ENCODE assay signal across 9 mouse cellular contexts in genomic region chr5:118339676-118340661, GRCm38 (mm10).
DNase-seq lines count a peak whose midpoint lies in the region; ATAC-seq and TF ChIP-seq lines count a peak whose summit lies in the region.
"Had no signal": no experiment of that assay in that cellular context is flagged by ENCODE, and none has a peak within 500 bp of the region (broad histone marks: within the 10 kb centered on the region; RNA-seq: fewer than 3 reads in every experiment).

No protein-coding gene starts in this region.

- H3K9me3 ChIP-seq in ES-E14 (ENCODE audit: control insufficient read depth, insufficient read depth, low read depth, low read length) = no peaks in the 10 kb centered on the region

- no peaks in the 10 kb centered on the region for H3K27me3 ChIP-seq in small intestine, adult 2 months (ENCODE audit: control insufficient read depth, insufficient read depth, low read length)
- H3K27me3 ChIP-seq: CH12.LX had no signal

- no peak for DNase-seq in frontal cortex, postnatal 25 days (ENCODE audit: low spot score in 2 of 2)
- DNase-seq in ES-E14 (ENCODE audit: low read depth, low spot score) = no peak
- peak; percentile 37 for DNase-seq in heart, adult 8-10 months (ENCODE audit: low spot score)
- DNase-seq in kidney, postnatal 25 days = peak; percentile 81 to 94
- DNase-seq in spleen, adult 12 weeks (ENCODE audit: low spot score) = no peak
- no peak for DNase-seq in urinary bladder, postnatal 25 days (ENCODE audit: low spot score)

- in situ Hi-C loops in ES-E14 (cut with MboI; ENCODE audit: low sequenced_read_pairs in 2 of 2, unreplicated experiment in 2 of 2) = no loop called here

- H3K27ac ChIP-seq in ES-E14 (ENCODE audit: insufficient read depth, low read depth, low read length, poor library complexity, severe bottlenecking) = no peak overlapping the region
- H3K27ac ChIP-seq in small intestine, adult 2 months (ENCODE audit: insufficient read depth, low read depth, low read length) = peak overlapping the region; percentile 19

- ATAC-seq in frontal cortex, adult (ENCODE audit: low TSS enrichment) = peak; percentile 88

- no peak for TF ChIP-seq CTCF in small intestine, adult 2 months (IDR thresholded peaks at IDR 0.05; ENCODE audit: extremely low read depth, insufficient read length, insufficient replicate concordance, low read depth, low read length)

- no peaks in the 10 kb centered on the region for H3K36me3 ChIP-seq in ES-E14 (ENCODE audit: control insufficient read depth, insufficient read depth, low read length, poor library complexity, severe bottlenecking)
- no peaks in the 10 kb centered on the region for H3K36me3 ChIP-seq in small intestine, adult 2 months (ENCODE audit: control insufficient read depth, insufficient read depth, low read length)

- TF ChIP-seq POLR2A in small intestine, adult 2 months (IDR thresholded peaks at IDR 0.05; ENCODE audit: low read depth, low read length) = no peak

- H3K4me1 ChIP-seq in ES-E14 (ENCODE audit: control insufficient read depth in 2 of 2, insufficient read depth in 2 of 2, low read length in 2 of 2, poor library complexity in 1 of 2) = peaks cover 4 to 15% of the 10 kb centered on the region in 2 experiments; a peak in 3 of 4 replicates
- H3K4me1 ChIP-seq in small intestine, adult 2 months (ENCODE audit: control insufficient read depth, insufficient read depth, insufficient read length, low read length) = no peaks in the 10 kb centered on the region; the same call in 1 of the 2 replicates

- 39% methylated on average over 22 of the region's 22 CpGs for WGBS in small intestine, adult 2 months

- H3K4me3 ChIP-seq in ES-E14 (ENCODE audit: insufficient read depth in 1 of 2, low read depth in 1 of 2, low read length in 2 of 2, poor library complexity in 1 of 2, severe bottlenecking in 1 of 2) = no peak overlapping the region; a peak in 1 of 4 replicates
- no peak overlapping the region for H3K4me3 ChIP-seq in small intestine, adult 2 months (ENCODE audit: low read depth, low read length)

- 0 out of 2 replicates have a peak overlapping the region, but pooled peaks have one; percentile 5 for H3K9ac ChIP-seq in ES-E14 (ENCODE audit: insufficient read depth, low read depth, low read length, poor library complexity, severe bottlenecking)

TF ChIP-seq in ES-E14, 5 proteins besides CTCF, POLR2A, EP300 and RAD21:
- TF ChIP-seq MAFK (IDR thresholded peaks at IDR 0.05; ENCODE audit: insufficient read depth, low read depth, low read length) (no peak), ZC3H11A (IDR thresholded peaks at IDR 0.05; ENCODE audit: borderline replicate concordance, low read depth, low read length) (no peak)

Comparison
In these comparisons a context has a peak if more than half of its experiments do, and no peak if none do; other contexts are left out.
1. DNase-seq: peak in heart, adult 8-10 months (single experiment) and kidney, postnatal 25 days (2 of 2); none in frontal cortex, postnatal 25 days (0 of 2), ES-E14 (single experiment), spleen, adult 12 weeks (single experiment) and urinary bladder, postnatal 25 days (single experiment).